Mouse (Mus musculus) spleen, adult 18-20 months (tissue): ENCODE measurements around the gene Hoxc8.

Experiments
- DNase-seq, 2 experiments: peaks; one replicate each; pipeline ENCODE4 v3.0.0; 2022; ENCODE audit warnings: mixed read lengths in 2 of 2

Hoxc8 gene

GRCm38 (mm10) chr15:102990461-102991397, at the start of gene Hoxc8:
Hoxc8 (plus strand) TSS chr15:102990607.
- no peak for DNase-seq

GRCm38 (mm10) chr15:102942739-102943467, 47.5 kb upstream of the Hoxc8 start:
- no peak for DNase-seq

- DNase-seq: no peak
Observed at GRCm38 (mm10) chr15:102943468-102943813, 47.0 kb upstream of the Hoxc8 start.

GRCm38 (mm10) chr15:102945185-102946077, 45.0 kb upstream of the Hoxc8 start:
- no peak for DNase-seq

- DNase-seq: no peak
Observed at GRCm38 (mm10) chr15:102947276-102947675, 43.1 kb upstream of the Hoxc8 start.

- no peak for DNase-seq
Observed at GRCm38 (mm10) chr15:102948842-102949241, 41.6 kb upstream of the Hoxc8 start.

GRCm38 (mm10) chr15:102949696-102950095, 40.7 kb upstream of the Hoxc8 start:
- DNase-seq: no peak

- DNase-seq: no peak
Observed at GRCm38 (mm10) chr15:102950877-102951276, 39.5 kb upstream of the Hoxc8 start.

- DNase-seq: no peak
Observed at GRCm38 (mm10) chr15:102953561-102953960, 36.8 kb upstream of the Hoxc8 start.

- DNase-seq: no peak
Observed at GRCm38 (mm10) chr15:102954192-102955006, 36.0 kb upstream of the Hoxc8 start, which contains the start of gene Hoxc11. Hoxc11 (plus strand) TSS chr15:102954427.

- no peak for DNase-seq
Observed at GRCm38 (mm10) chr15:102955007-102955382, 35.4 kb upstream of the Hoxc8 start.

GRCm38 (mm10) chr15:102955833-102956640, 34.4 kb upstream of the Hoxc8 start:
- no peak for DNase-seq

- no peak for DNase-seq
Observed at GRCm38 (mm10) chr15:102956906-102957305, 33.5 kb upstream of the Hoxc8 start.

- no peak for DNase-seq
Observed at GRCm38 (mm10) chr15:102959663-102960191, 30.7 kb upstream of the Hoxc8 start.

GRCm38 (mm10) chr15:102961728-102962127, 28.7 kb upstream of the Hoxc8 start:
- no peak for DNase-seq

GRCm38 (mm10) chr15:102962492-102962891, 27.9 kb upstream of the Hoxc8 start:
- DNase-seq: no peak

GRCm38 (mm10) chr15:102963259-102963658, 27.1 kb upstream of the Hoxc8 start:
- DNase-seq: no peak

- DNase-seq: no peak
Observed at GRCm38 (mm10) chr15:102963671-102964640, 26.5 kb upstream of the Hoxc8 start.
